Mouse (Mus musculus) retina, embryonic 14.5 days (tissue): ENCODE measurements at regions not wholly inside any gene's neighbourhood (a gene's known extent, or its start where the extent isn't known, plus 50 kb on each side); places are given as distances from the start of the nearest gene placed in this dataset.

Source experiments
- DNase-seq: peaks from one replicate; pipeline ENCODE4 v3.0.0-alpha.2; 2015; ENCODE audit warnings: low spot score

DNA sequence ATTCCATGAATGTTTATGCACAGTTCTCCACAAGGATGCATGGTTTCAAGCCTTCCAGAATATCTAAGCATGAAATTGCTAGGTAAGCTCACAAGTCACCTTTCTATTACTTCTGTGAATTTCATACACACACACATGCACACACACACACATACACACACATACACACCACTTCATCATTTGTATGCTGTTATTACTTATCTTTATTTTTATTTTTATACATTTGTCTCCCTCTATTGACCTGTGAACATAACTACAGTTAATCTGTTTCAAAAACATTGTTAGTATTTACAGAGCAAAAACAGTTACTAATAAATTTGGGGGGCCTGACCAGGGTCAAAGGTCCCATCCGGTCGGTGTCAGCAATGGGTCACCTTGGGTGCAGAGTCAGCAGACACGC lies 212.6 kb upstream of the Depdc1a start:
- DNase-seq, result peak; percentile 17

DNA sequence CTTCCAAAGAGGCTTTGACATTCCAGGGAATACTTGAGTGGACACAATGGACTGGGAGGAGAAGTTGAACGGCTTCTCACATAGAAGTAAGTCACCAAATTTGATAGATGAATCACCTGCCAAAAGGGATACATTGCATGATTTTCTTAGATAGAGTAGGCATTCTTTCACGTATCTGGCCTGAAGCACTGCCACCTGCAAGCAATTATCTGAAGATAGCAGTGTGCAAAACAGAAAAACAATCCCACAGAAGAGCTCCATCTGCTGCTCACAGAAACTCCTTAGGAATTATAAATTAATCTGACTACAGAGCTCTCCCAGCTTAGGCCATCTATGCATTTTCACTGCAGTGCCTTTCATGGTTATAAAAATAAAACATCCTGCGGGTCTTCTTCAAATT lies 177.8 kb upstream of the Depdc1a start:
- DNase-seq, result no peak

GRCm38 (mm10) chr3:159348053-159348452 lies 147.2 kb upstream of the Depdc1a start:
- no peak for DNase-seq

DNA sequence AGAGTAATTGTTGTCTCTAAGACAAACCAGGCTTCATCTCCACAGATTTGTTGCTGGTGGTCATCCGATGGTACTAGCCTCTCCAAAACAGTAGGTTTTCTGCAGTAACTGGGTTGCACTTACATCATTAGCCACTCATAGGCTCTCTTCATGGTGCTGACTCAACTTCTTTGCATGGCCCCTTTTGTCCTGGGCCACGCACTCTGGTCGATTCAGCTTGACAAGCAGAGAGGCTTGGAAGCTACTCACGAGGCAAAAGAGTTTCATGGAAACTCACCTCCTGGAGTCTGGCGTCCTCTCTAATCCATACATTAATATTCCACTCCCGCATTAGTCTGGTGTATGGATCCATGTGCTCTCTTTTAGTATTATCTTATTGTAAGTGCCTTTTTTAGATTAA lies 141.5 kb upstream of the Depdc1a start:
- DNase-seq, result no peak

GRCm38 (mm10) chr3:159373177-159373576 lies 122.1 kb upstream of the Depdc1a start:
- DNase-seq, result no peak
